Mouse (Mus musculus) lung, embryonic 16.5 days (tissue): ENCODE measurements at regions not wholly inside any gene's neighbourhood (a gene's known extent, or its start where the extent isn't known, plus 50 kb on each side); places are given as distances from the start of the nearest gene placed in this dataset.
"Not testable (repeated sequence)": the region's sequence is repeated elsewhere in the genome, so short reads cannot be mapped to it uniquely, and the experiment has no call there.

Experiments used
- ATAC-seq: fragments of 200-750 bp; cut with Nextera tagmentation; 2 replicates; pipeline ENCODE4 v1.8.0; 2017; ENCODE audit warnings: low read depth, mild to moderate bottlenecking, moderate library complexity
- H3K27ac ChIP-seq: fragments of 300-500 bp; sonication (generic); 2 replicates; pipeline ENCODE4 v1.5.1; 2014; ENCODE audit warnings: mild to moderate bottlenecking, control low read depth, low read length
- H3K27me3 ChIP-seq: fragments of 300-500 bp; sonication (generic); 2 replicates; pipeline ENCODE4 v1.6.1; 2014; ENCODE audit warnings: low read depth, low read length, mixed read lengths; ENCODE audit not compliant: control insufficient read depth, insufficient read depth
- H3K36me3 ChIP-seq: fragments of 300-500 bp; sonication (generic); 2 replicates; pipeline ENCODE4 v1.6.1; 2014; ENCODE audit warnings: low read length; ENCODE audit not compliant: control insufficient read depth, insufficient read depth
- H3K4me1 ChIP-seq: fragments of 300-500 bp; sonication (generic); replicated peaks from 2 replicates; pipeline ENCODE4 v1.6.1; 2014; ENCODE audit warnings: low read length, mixed read lengths; ENCODE audit not compliant: control insufficient read depth, insufficient read depth
- H3K4me2 ChIP-seq: fragments of 300-500 bp; sonication (generic); 2 replicates; pipeline ENCODE4 v1.6.1; 2014; ENCODE audit warnings: low read depth, low read length, control low read depth
- H3K4me3 ChIP-seq: fragments of 300-500 bp; sonication (generic); 2 replicates; pipeline ENCODE4 v1.5.1; 2014; ENCODE audit warnings: mild to moderate bottlenecking, low read length, control low read depth
- H3K9ac ChIP-seq: fragments of 300-500 bp; sonication (generic); 2 replicates; pipeline ENCODE4 v1.6.1; 2014; ENCODE audit warnings: low read length, control low read depth
- H3K9me3 ChIP-seq: fragments of 300-500 bp; sonication (generic); 2 replicates; pipeline ENCODE4 v1.6.1; 2016; ENCODE audit warnings: low read length; ENCODE audit not compliant: control insufficient read depth
- WGBS: fragments of 180-500 bp; shearing (Covaris S2); extraction: QIAGEN DNeasy Blood & Tissue Kit; methylation state at CpG from one replicate; pipeline ENCODE4 v1.1.7; 2014; 5-methylcytosine and 5-hydroxymethylcytosine counted together

DNA sequence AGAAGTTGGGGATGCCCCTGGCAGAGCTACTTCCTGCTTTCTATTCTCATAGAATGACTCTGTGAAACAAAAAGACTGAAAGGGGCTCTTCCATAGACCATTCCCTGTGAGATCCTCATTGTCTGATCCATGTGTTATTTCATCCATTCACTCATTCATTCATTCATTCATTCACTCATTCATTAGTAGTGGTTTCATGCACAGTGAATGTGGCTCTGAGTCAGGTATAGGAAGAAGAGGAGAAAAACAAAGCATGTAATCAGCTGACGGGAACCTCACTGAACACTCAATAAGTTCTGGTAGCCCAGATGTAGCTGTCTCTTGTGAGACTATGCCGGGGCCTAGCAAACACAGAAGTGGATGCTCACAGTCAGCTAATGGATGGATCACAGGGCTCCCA lies 217.0 kb downstream of the Gm31371 start:
- not testable (repeated sequence) for H3K4me3 ChIP-seq, H3K4me1 ChIP-seq, ATAC-seq, H3K9me3 ChIP-seq, H3K4me2 ChIP-seq, H3K9ac ChIP-seq, H3K27me3 ChIP-seq, H3K27ac ChIP-seq, H3K36me3 ChIP-seq
- WGBS: 97% methylated on average over 2 of the region's 2 CpGs

DNA sequence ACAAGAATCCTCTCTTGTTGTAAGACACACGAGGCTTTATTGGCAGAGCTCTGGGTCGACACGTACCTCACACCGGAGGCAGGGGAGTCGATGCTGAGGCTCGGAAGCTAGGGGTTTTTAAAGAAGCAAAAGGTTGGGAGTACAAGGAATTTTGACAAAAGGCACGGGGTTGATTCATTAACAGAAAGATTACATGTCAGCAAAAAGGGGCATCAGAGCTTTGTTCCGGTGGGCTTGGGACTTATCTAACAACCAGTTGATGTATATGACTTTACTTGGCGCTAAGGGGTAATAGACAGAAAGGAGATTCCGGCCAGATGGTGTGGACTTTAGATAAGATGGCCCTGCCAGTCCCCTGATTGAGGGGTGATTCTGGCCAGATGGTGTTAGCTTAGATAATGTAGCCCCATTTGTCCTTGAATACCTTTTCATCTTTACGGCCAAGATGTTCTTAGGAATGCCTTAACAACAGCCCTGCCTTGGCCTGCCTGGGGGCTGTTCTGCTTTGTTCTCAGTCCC lies 218.3 kb downstream of the Gm31371 start:
- 88% methylated on average over 10 of the region's 11 CpGs for WGBS
- H3K9ac ChIP-seq, H3K4me3 ChIP-seq, H3K27ac ChIP-seq, H3K4me1 ChIP-seq, H3K9me3 ChIP-seq, H3K4me2 ChIP-seq, H3K36me3 ChIP-seq, H3K27me3 ChIP-seq, ATAC-seq: not testable (repeated sequence)

DNA sequence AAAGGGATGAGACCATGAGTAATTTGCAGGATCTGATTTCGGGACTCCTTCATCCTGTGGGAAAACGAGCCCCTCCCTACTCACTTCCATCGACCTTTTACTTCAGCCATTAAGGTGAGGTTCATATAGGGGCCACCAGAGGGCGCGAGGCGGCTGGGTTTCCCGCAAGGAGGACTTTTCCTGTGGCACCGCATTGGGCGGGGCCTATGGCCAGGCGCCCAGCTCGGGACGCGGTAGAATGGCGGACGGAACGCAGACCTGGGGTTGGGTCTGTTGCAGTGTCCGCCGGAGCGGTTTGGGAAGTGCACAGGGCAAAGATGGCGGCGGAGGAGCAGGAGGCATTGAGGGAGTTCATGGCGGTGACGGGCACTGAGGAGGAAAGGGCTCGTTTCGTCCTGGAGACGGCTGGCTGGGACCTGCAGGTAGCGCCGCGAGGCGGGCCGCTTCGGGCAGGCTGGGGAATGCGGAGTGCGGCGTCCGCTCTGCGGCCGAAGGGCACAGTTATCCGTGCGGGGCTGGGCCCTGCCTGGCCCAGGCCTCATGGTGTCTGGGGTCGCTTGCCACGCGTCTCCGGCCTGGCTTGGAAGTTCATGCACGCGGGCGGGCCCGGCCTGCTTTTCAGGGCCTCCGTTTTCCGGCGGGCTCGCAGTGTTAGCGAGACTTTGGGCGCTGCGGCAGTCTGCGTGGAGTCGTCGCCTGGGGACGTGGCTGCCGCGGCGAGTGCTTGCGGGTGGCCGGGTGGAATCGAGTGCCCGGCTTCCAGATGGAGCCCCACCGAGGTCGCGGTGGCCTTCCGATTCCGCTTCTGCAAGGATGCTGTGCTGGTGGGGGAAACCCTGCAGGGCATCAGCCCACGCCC lies 219.1 kb downstream of the Gm31371 start:
- peak overlapping the region; percentile 55; the same call in 1 of the 2 replicates for H3K27ac ChIP-seq

GRCm38 (mm10) chr8:20123545-20123944 lies 220.4 kb downstream of the Gm31371 start:
- H3K9ac ChIP-seq, H3K9me3 ChIP-seq, H3K4me1 ChIP-seq, H3K27me3 ChIP-seq, H3K36me3 ChIP-seq, H3K4me2 ChIP-seq, ATAC-seq, H3K4me3 ChIP-seq, H3K27ac ChIP-seq: not testable (repeated sequence)
- 82% methylated on average over 5 of the region's 5 CpGs for WGBS

More for the DNA sequence above, 219.1 kb downstream of the Gm31371 start:
- WGBS: 7% methylated on average over 54 of the region's 72 CpGs
- H3K4me2 ChIP-seq, H3K36me3 ChIP-seq, H3K4me1 ChIP-seq, H3K27me3 ChIP-seq, H3K9me3 ChIP-seq: not testable (repeated sequence)
- peak; percentile 100 for ATAC-seq
- Histone ChIP-seq H3K9ac (peak overlapping the region; percentile 83), H3K4me3 (peak overlapping the region; percentile 58)

GRCm38 (mm10) chr8:20135626-20136025 lies 227.4 kb downstream of the Gm15319 start:
- H3K4me1 ChIP-seq, H3K36me3 ChIP-seq, H3K9me3 ChIP-seq, H3K4me3 ChIP-seq, ATAC-seq, H3K4me2 ChIP-seq, H3K9ac ChIP-seq, H3K27ac ChIP-seq, H3K27me3 ChIP-seq: not testable (repeated sequence)
- WGBS: no CpG with 5 or more reads among the region's 1 CpGs

- H3K9ac ChIP-seq: not testable (repeated sequence)
- WGBS: 81% methylated on average over 4 of the region's 4 CpGs
Measured at GRCm38 (mm10) chr8:20145436-20145835, 217.6 kb downstream of the Gm15319 start.

DNA sequence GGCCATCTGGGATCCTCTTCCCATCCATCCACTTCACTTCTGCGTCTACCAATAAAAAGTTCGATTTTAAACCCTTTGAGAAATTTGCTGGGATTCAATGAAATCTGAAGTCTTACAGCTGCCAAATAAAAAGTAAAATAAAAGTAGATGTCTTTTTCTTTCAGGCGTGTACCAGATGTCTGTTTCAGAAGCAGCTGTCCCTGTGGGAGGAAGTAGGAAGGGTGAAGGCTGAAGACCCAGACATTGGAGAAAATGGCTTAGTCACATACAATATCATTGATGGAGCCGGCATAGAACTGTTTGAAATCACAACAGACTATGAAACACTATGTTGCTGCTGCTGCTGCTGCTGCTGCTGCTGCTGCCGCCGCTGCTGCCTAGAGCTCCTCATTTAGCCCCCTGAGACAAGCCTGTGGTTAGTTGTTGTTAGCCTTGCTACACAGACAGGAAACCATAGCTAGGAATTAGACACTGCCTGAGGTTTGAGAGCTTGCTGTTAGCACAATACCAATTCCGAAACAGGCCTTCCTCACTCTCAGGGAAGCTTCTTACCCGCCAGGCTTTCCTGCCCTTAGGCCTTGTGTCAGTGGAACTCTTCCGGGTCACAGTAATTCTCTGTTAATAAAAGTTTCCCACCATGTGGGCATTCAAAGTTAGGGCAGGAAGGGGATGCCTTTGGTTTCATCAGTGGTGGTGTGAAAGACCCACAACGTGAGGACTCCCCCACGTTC lies 211.5 kb downstream of the Gm15319 start:
- not testable (repeated sequence) for H3K9me3 ChIP-seq, ATAC-seq, H3K27ac ChIP-seq, H3K4me3 ChIP-seq, H3K36me3 ChIP-seq, H3K4me1 ChIP-seq, H3K4me2 ChIP-seq, H3K27me3 ChIP-seq, H3K9ac ChIP-seq
- 86% methylated on average over 5 of the region's 11 CpGs for WGBS

More at GRCm38 (mm10) chr8:20145436-20145835, 217.6 kb downstream of the Gm15319 start:
- not testable (repeated sequence) for ATAC-seq, H3K4me3 ChIP-seq, H3K27ac ChIP-seq, H3K4me1 ChIP-seq, H3K4me2 ChIP-seq, H3K36me3 ChIP-seq, H3K9me3 ChIP-seq, H3K27me3 ChIP-seq

DNA sequence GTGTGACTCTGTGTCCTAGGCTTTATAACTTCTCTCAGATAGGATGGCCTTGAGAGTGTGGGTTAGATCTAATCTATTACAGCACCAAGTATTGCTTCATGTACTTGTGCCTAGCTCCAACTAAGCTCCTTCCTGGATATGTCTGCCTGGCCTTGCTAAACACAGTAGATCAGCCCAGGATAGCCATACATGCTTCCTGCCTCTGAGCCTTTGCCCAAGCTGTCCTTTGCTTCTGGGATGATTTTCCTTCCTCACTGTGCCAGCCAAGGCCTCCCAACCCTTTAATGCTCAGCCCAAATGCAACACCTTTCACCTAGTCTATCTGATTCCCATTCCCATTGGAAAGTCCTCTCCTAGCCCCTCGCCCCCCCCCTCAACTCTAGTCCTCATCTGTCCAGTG lies 208.9 kb downstream of the Gm15319 start:
- not testable (repeated sequence) for H3K27ac ChIP-seq, H3K36me3 ChIP-seq, H3K4me3 ChIP-seq, H3K27me3 ChIP-seq, H3K4me1 ChIP-seq, H3K9me3 ChIP-seq, H3K9ac ChIP-seq, ATAC-seq, H3K4me2 ChIP-seq
- 95% methylated on average over 1 of the region's 1 CpGs for WGBS
